Mouse (Mus musculus) kidney, postnatal 25 days (tissue): ENCODE data around the gene Sort1.

Source experiments
- DNase-seq, 2 experiments: peaks; one replicate each; pipeline ENCODE4 v3.0.0; 2021; ENCODE audit warnings: mixed read lengths in 2 of 2

Sort1 gene

GRCm38 (mm10) chr3:108384425-108384824, 100.5 kb downstream of the Sort1 start:
- DNase-seq: peak in 1 of 2 experiments; percentile 2

GRCm38 (mm10) chr3:108386186-108386585, 102.3 kb downstream of the Sort1 start:
- no peak for DNase-seq

- peak; percentile 95 to 99 for DNase-seq
These were observed 105.2 kb downstream of the Sort1 start for GRCm38 (mm10) chr3:108389111-108389545.

GRCm38 (mm10) chr3:108392299-108392698, 108.4 kb downstream of the Sort1 start:
- peak; percentile 85 to 91 for DNase-seq

GRCm38 (mm10) chr3:108392793-108393192, 108.9 kb downstream of the Sort1 start:
- DNase-seq: peak in 1 of 2 experiments; percentile 50

GRCm38 (mm10) chr3:108398281-108398680, 114.4 kb downstream of the Sort1 start:
- peak in 1 of 2 experiments; percentile 25 for DNase-seq

GRCm38 (mm10) chr3:108400442-108400841, 116.6 kb downstream of the Sort1 start:
- peak in 1 of 2 experiments; percentile 31 for DNase-seq

GRCm38 (mm10) chr3:108401692-108402527, 118.0 kb downstream of the Sort1 start:
- DNase-seq: peak; percentile 94 to 98

GRCm38 (mm10) chr3:108402528-108402920, 118.6 kb downstream of the Sort1 start:
- peak in 1 of 2 experiments; percentile 56 for DNase-seq

- no peak for DNase-seq
These were observed 121.8 kb downstream of the Sort1 start for GRCm38 (mm10) chr3:108405536-108406305.

GRCm38 (mm10) chr3:108406306-108406885, 122.5 kb downstream of the Sort1 start:
- no peak for DNase-seq

GRCm38 (mm10) chr3:108408517-108409008, 124.7 kb downstream of the Sort1 start:
- DNase-seq: peak; percentile 38 to 65

- DNase-seq: peak; percentile 35 to 65
These were observed 125.9 kb downstream of the Sort1 start for GRCm38 (mm10) chr3:108409656-108410358.

GRCm38 (mm10) chr3:108410359-108410714, 126.5 kb downstream of the Sort1 start:
- peak; percentile 40 to 63 for DNase-seq
